Mouse (Mus musculus): ENCODE results near the gene Haus3.

DNA sequence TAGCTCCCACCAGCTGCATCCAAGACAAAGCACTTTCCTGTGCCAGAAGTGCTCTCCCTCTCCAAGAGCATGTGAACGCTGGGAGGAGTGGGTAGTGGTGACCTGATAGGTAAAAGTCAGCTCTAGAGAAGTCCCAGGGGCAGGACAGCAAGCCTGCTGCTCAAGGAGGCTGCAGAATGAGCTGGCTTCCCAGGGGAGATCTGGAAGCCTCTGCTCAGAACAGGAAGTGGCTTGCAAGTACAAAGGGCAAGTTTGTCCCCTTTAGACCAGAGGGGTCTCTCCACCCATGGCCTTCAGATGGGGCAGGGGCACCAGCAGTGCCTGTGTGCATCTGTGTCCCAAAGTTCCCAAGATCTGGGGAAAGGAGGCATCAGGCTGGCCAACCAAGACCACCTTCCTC is 20.2 kb upstream of the Haus3 start:
- TF ChIP-seq USF1 (IDR thresholded peaks at IDR 0.05; ENCODE audit: low read depth) = no peak
- TF ChIP-seq E2F4 (IDR thresholded peaks at IDR 0.05; ENCODE audit: insufficient read depth) = no peak
- no peak for TF ChIP-seq POLR2A (IDR thresholded peaks at IDR 0.05; ENCODE audit: insufficient read length, low read depth)
- TF ChIP-seq SRF (IDR thresholded peaks at IDR 0.05; ENCODE audit: control insufficient read depth, insufficient read length, low read depth) = no peak
